23 mouse cellular contexts compared by ENCODE assay signal in genomic region chr17:25044879-25045278, GRCm38 (mm10). TPM values are rescaled to one million over a fixed set of nuclear protein-coding genes. Genes with fewer than 3 reads are reported as not detected.
A peak's percentile ranks its signal among the peaks of the same experiment; 100 is the strongest.
DNase-seq lines count a peak whose midpoint lies in the region; ATAC-seq lines count a peak whose summit lies in the region.
"Had no signal": no experiment of that assay in that cellular context is flagged by ENCODE, and none has a peak within 500 bp of the region (broad histone marks: within the 10 kb centered on the region; RNA-seq: fewer than 3 reads in every experiment).

No protein-coding gene starts in this region.

- H3K36me3 ChIP-seq in heart, embryonic 16.5 days (ENCODE audit: control insufficient read depth, insufficient read depth), result no peaks in the 10 kb centered on the region; the same call in 1 of the 2 replicates
- H3K36me3 ChIP-seq in liver, embryonic 12.5 days, result peaks cover 13% of the 10 kb centered on the region

- H3K27me3 ChIP-seq in heart, embryonic 16.5 days (ENCODE audit: control insufficient read depth, insufficient read depth, low read length), result no peaks in the 10 kb centered on the region
- H3K27me3 ChIP-seq in liver, embryonic 12.5 days (replicated peaks), result no peaks in the 10 kb centered on the region
- H3K27me3 ChIP-seq: forebrain, embryonic 13.5 days; heart, embryonic 15.5 days; limb, embryonic 15.5 days had no signal

- no peak overlapping the region for H3K4me2 ChIP-seq in heart, embryonic 16.5 days (ENCODE audit: low read depth, low read length)
- no peak overlapping the region for H3K4me2 ChIP-seq in liver, embryonic 12.5 days
- H3K4me2 ChIP-seq: forebrain, embryonic 13.5 days; heart, embryonic 15.5 days; limb, embryonic 15.5 days had no signal

- H3K4me3 ChIP-seq in heart, embryonic 16.5 days (ENCODE audit: low read length), result no peak overlapping the region
- H3K4me3 ChIP-seq in liver, embryonic 12.5 days, result no peak overlapping the region
- H3K4me3 ChIP-seq: forebrain, embryonic 13.5 days; heart, embryonic 15.5 days; limb, embryonic 15.5 days; midbrain, embryonic 10.5 days had no signal

- peak overlapping the region; percentile 41; the same call in 1 of the 2 replicates for H3K27ac ChIP-seq in heart, embryonic 16.5 days (ENCODE audit: low read length)
- no peak overlapping the region for H3K27ac ChIP-seq in liver, embryonic 12.5 days
- H3K27ac ChIP-seq: forebrain, embryonic 13.5 days; heart, embryonic 15.5 days; hindbrain, postnatal 0 days; limb, embryonic 15.5 days; macrophage; midbrain, embryonic 10.5 days had no signal

- WGBS in heart, embryonic 16.5 days, result 60% methylated on average over 7 of the region's 7 CpGs
- WGBS in liver, embryonic 12.5 days (ENCODE audit: insufficient replicate concordance), result 32% methylated on average over 7 of the region's 7 CpGs

- ATAC-seq in heart, embryonic 16.5 days (replicated peaks; ENCODE audit: extremely low read depth, insufficient read depth, low FRiP score), result no peak
- 0 out of 2 replicates have a peak, but pooled peaks have one; percentile 17 for ATAC-seq in megakaryocyte progenitor cell, adult 5-6 weeks (replicated peaks; ENCODE audit: poor library complexity)
- ATAC-seq in liver, embryonic 12.5 days, result no peak
- ATAC-seq: activated CD4-positive, CD25-positive, alpha-beta regulatory T cell, adult 4 months; forebrain, embryonic 13.5 days; hindbrain, postnatal 0 days; intestine, embryonic 16.5 days; lung, postnatal 0 days; midbrain, embryonic 16.5 days had no signal

- no peak overlapping the region for H3K9ac ChIP-seq in heart, embryonic 16.5 days (ENCODE audit: low read length)
- no peak overlapping the region for H3K9ac ChIP-seq in liver, embryonic 12.5 days
- H3K9ac ChIP-seq: forebrain, embryonic 13.5 days; heart, embryonic 15.5 days; limb, embryonic 15.5 days had no signal

- no peaks in the 10 kb centered on the region for H3K4me1 ChIP-seq in heart, embryonic 16.5 days (ENCODE audit: control insufficient read depth, insufficient read depth, low read length)
- peaks cover 5% of the 10 kb centered on the region; the same call in 1 of the 2 replicates for H3K4me1 ChIP-seq in liver, embryonic 12.5 days
- H3K4me1 ChIP-seq: forebrain, embryonic 13.5 days; heart, embryonic 15.5 days; limb, embryonic 15.5 days; midbrain, embryonic 10.5 days had no signal

- no peaks in the 10 kb centered on the region for H3K9me3 ChIP-seq in heart, embryonic 16.5 days (replicated peaks; ENCODE audit: control insufficient read depth, low read length)
- no peaks in the 10 kb centered on the region for H3K9me3 ChIP-seq in liver, embryonic 12.5 days (replicated peaks)
- H3K9me3 ChIP-seq: forebrain, embryonic 13.5 days; heart, embryonic 15.5 days; limb, embryonic 15.5 days; midbrain, embryonic 10.5 days had no signal

- no peak for DNase-seq in heart, adult 11 months
- DNase-seq in spleen, postnatal 36 days (ENCODE audit: low spot score in 2 of 2), result peak; percentile 80 to 82
- DNase-seq in spleen, postnatal 14 days (ENCODE audit: low spot score in 2 of 2), result no peak
- DNase-seq in embryo, embryonic 10.5 days (ENCODE audit: low spot score), result no peak
- DNase-seq: adrenal gland, adult 8-10 months; cerebellum, adult 2 months; cerebellum, postnatal 25 days; gastrocnemius, postnatal 10 days; kidney, postnatal 25 days had no signal

RNA-seq across cellular contexts. Expression of gene Ift140, which starts 29.0 kb away (rescaled TPM):
- 11.6 TPM in 2 replicates for polyA plus RNA-seq in heart, embryonic 16.5 days (2015; fragmentation: Nextera tagmentation; extraction: Ambion mirVana)
- total RNA-seq in megakaryocyte progenitor cell, adult 5-6 weeks (2015), result 8.0 and 11.0 TPM in 2 replicates
- 20.2 and 20.3 TPM in 2 replicates for total RNA-seq in megakaryocyte progenitor cell, adult 5-6 weeks (2017)
- polyA plus RNA-seq in liver, embryonic 12.5 days (2016; fragmentation: Nextera tagmentation; extraction: Ambion mirVana), result 78.9 and 79.3 TPM in 2 replicates

RNA-seq across cellular contexts. Expression of gene Cramp1l, which starts 29.3 kb away (rescaled TPM):
- polyA plus RNA-seq in heart, embryonic 16.5 days (2015; fragmentation: Nextera tagmentation; extraction: Ambion mirVana), result 3.9 and 4.2 TPM in 2 replicates
- 21.4 and 21.9 TPM in 2 replicates for total RNA-seq in megakaryocyte progenitor cell, adult 5-6 weeks (2015)
- total RNA-seq in megakaryocyte progenitor cell, adult 5-6 weeks (2017), result 7.7 and 8.5 TPM in 2 replicates
- polyA plus RNA-seq in liver, embryonic 12.5 days (2016; fragmentation: Nextera tagmentation; extraction: Ambion mirVana), result 8.1 and 8.2 TPM in 2 replicates

RNA-seq across cellular contexts. Expression of gene Tmem204, which starts 38.5 kb away (rescaled TPM):
- polyA plus RNA-seq in heart, embryonic 16.5 days (2015; fragmentation: Nextera tagmentation; extraction: Ambion mirVana), result 26.7 and 36.1 TPM in 2 replicates
- total RNA-seq in megakaryocyte progenitor cell, adult 5-6 weeks (2015), result not detected in 2 replicates
- total RNA-seq in megakaryocyte progenitor cell, adult 5-6 weeks (2017), result not detected in 2 replicates
- 6.1 and 7.2 TPM in 2 replicates for polyA plus RNA-seq in liver, embryonic 12.5 days (2016; fragmentation: Nextera tagmentation; extraction: Ambion mirVana)
- total RNA-seq: MEL had no signal
- polyA plus RNA-seq: macrophage had no signal

Comparison
In these comparisons a context has a peak if more than half of its experiments do, and no peak if none do; other contexts are left out.
1. DNase-seq: peak in spleen, postnatal 36 days (2 of 2); none in heart, adult 11 months (single experiment), spleen, postnatal 14 days (0 of 2) and embryo, embryonic 10.5 days (single experiment).